Mouse (Mus musculus) layer of hippocampus, adult 11-12 months (tissue): Measurements from ENCODE around the gene Ccdc30.

Experiments used
- DNase-seq: peaks from one replicate; pipeline ENCODE4 v3.0.0; 2022; ENCODE audit warnings: low spot score

The Ccdc30 gene

DNA sequence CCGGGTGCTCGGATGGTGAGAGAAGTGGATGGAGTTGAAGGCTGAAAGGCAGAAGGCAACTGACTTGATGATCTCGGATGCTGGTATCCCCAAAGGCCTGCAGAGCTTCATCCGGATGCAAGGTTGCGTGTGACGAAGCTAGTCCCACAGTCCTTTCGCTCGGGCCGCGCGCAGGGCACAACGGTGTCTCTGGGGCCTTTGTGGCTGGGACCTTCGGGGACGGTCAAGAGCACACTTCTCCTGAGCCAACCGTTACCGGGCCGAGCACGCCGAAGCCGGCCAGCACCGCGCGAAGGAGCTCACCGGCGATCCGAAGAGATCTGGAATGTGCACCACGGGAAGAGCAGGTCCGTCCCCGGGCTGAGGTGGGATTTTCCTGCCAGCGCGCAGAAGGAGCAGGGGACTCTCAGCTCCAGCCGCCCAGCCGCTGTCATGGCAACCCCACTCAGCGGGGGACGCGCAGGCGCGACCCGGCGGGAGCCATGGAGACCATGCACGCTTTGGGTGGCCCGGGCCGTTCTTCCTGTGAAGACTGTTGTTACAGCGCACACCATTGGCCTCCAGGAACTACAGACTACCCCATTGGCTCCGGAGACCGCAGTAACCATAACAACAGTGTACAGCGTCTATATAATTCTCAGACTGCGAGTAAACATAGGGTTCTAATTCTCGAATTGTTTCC is at the start of gene Ccdc30:
TSS of gene Ccdc30 (minus strand) at position 450 of the 682 bp plus-strand sequence.
- peak; percentile 95 for DNase-seq

- no peak for DNase-seq
Measured at GRCm38 (mm10) chr4:119463756-119464419, 48.6 kb upstream of the Ccdc30 start.

- no peak for DNase-seq
Measured at GRCm38 (mm10) chr4:119462858-119463755, 47.8 kb upstream of the Ccdc30 start.

- DNase-seq, result no peak
Measured at GRCm38 (mm10) chr4:119462457-119462856, 47.1 kb upstream of the Ccdc30 start.

- DNase-seq, result peak; percentile 90
Measured at GRCm38 (mm10) chr4:119460728-119461141, 45.4 kb upstream of the Ccdc30 start.

- peak; percentile 51 for DNase-seq
Measured at GRCm38 (mm10) chr4:119460296-119460695, 45.0 kb upstream of the Ccdc30 start.

- no peak for DNase-seq
Measured at GRCm38 (mm10) chr4:119453533-119453932, 38.2 kb upstream of the Ccdc30 start.

GRCm38 (mm10) chr4:119453128-119453527 is 37.8 kb upstream of the Ccdc30 start:
- DNase-seq, result no peak

GRCm38 (mm10) chr4:119450436-119450835 is 35.1 kb upstream of the Ccdc30 start:
- DNase-seq, result no peak

GRCm38 (mm10) chr4:119447786-119448185 is 32.5 kb upstream of the Ccdc30 start:
- no peak for DNase-seq

DNA sequence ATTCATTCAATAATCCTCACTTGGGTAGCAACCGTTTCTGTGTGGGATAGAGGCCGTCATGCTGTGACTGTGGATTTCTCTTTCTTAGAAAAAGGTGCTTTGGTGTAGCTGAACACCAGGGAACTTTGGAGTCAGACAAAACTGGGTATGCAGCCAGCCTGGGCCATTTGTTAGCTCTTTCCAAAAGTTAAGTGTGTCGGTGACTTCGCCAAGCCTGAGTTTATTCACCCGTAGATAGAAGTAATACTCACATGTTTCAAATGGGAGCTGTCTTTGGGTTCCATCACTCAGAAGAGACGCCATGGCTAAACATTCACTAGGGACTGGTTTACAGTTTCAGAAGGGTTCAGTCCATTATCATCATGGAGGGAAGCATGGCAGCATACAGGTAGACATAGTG is 31.9 kb upstream of the Ccdc30 start:
- DNase-seq, result no peak

- DNase-seq, result no peak
Measured at GRCm38 (mm10) chr4:119442539-119442938, 27.2 kb upstream of the Ccdc30 start.

GRCm38 (mm10) chr4:119441836-119442235 is 26.5 kb upstream of the Ccdc30 start:
- no peak for DNase-seq

- no peak for DNase-seq
Measured at GRCm38 (mm10) chr4:119437936-119438335, 22.6 kb upstream of the Ccdc30 start.

DNA sequence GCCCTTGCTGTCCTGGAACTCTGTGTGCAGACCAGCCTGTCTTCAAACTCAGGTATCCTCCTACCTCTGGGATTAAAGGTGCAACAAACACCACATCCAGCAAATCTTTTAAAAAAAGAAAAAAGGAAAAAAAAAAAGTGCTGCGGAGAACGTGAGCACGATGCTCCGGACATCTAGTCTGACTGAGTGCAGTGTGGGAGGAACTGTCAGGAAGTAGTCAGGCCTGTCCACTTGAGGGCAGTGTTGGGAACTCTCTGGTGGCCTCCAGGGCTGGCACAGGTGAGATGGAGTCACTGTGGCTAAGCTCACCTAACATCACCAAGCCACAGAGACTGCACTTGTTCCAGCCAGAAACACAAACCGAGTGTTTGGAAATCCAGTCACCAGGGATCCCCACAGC is 15.4 kb upstream of the Ccdc30 start:
- DNase-seq, result peak; percentile 45

DNA sequence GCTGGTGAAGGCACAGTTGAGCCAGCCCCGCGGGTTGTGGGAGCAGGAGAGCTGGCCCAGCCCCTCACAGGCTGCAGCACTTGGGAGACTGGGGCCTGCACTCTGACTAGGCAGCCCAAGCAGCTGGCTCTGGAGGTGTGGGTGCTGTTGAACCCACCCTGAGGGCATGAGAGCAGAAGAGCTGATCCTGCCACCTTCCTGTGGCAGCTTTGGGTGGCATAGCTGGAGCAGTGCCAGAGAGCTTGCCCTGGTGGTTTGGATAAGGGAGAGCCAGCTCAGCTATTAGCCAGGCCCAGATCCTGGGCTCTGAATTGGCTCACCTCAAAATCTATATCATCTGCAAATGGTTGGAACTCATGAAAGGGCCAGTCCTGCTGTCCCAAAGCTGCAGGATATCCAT is 12.4 kb upstream of the Ccdc30 start:
- DNase-seq, result no peak

DNA sequence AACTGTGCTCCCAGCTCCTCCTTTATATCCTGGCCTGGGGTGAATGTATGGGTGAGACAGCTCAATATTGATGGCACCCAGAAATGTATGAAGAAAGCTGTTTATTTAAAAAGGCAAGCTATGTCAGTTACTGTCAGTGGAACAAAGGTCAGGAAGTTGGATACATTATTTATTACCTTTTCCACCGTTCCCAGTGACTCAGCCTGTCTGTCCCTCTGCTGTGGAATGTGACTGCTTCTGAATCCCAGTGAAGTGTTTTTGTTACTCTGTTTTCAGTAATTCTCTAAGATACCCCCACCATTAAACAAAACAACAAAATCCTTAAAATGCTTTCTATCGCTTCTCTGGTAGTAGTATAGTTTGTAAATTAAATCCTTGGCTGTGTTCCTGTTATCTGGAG is 10.3 kb upstream of the Ccdc30 start:
- no peak for DNase-seq

- DNase-seq, result no peak
Measured at GRCm38 (mm10) chr4:119425077-119425476, 9.8 kb upstream of the Ccdc30 start.

DNA sequence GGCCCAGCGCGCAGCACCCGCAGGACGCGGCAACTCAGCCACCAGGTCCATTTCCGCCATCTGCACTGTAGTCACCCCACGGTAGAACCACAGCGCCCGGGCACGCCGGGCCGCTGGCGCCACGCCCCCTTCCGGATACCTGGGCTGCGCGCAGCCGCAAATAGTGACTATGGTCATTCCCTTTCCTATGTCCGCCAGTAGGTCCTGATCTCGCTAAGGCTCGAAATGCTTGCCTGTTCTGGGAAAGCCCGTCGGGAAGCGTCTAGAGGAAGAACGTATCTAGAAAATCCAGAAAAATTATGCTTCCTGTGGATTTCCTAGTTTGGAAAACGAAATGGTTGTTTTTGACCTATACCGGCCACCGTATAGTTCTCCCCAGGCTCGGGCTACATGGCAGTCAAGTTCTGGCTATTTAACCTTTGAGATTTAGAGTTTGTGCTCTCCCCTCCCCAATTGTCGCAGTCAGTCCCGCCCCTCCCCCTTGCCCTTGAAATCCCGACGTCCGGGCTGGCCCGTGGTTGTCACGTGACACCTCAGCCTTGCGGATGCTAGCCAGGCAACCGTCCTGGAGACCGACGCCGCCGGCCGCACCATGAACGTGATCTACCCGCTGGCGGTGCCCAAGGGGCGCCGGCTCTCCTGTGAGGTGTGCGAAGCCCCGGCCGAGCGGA is 7.1 kb upstream of the Ccdc30 start, which contains the start of the genes Ppcs and Zmynd12:
TSS of gene Ppcs (minus strand) at position 127 of the 671 bp plus-strand sequence.
TSS of gene Zmynd12 (plus strand) at position 521 of the 671 bp plus-strand sequence.
- DNase-seq, result peak; percentile 83

- peak; percentile 21 for DNase-seq
Measured at GRCm38 (mm10) chr4:119421921-119422293, 6.6 kb upstream of the Ccdc30 start.

- DNase-seq, result no peak
Measured at GRCm38 (mm10) chr4:119421191-119421590, 5.9 kb upstream of the Ccdc30 start.

DNA sequence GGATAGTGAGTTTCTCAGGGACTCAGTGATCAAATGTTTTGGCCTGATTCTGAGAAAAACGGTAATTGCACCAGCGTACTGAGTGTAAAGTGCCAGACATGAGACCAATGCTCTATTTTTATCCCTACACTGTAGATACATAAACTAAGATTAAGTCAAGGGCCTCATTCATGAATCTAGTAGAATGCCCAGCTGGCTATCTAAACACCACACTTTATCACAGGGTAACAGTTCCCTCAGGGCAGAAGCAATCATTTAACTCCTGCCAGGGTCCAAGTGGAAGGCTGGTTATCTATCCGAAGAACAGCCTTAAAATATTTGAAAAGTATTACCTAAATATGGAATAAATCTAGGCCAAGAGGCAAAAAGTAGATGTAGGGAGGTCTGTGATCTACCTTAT is 2.6 kb upstream of the Ccdc30 start:
- DNase-seq, result no peak
